Mouse (Mus musculus): ENCODE measurements around the gene Cadm4.

Gene Cadm4

DNA sequence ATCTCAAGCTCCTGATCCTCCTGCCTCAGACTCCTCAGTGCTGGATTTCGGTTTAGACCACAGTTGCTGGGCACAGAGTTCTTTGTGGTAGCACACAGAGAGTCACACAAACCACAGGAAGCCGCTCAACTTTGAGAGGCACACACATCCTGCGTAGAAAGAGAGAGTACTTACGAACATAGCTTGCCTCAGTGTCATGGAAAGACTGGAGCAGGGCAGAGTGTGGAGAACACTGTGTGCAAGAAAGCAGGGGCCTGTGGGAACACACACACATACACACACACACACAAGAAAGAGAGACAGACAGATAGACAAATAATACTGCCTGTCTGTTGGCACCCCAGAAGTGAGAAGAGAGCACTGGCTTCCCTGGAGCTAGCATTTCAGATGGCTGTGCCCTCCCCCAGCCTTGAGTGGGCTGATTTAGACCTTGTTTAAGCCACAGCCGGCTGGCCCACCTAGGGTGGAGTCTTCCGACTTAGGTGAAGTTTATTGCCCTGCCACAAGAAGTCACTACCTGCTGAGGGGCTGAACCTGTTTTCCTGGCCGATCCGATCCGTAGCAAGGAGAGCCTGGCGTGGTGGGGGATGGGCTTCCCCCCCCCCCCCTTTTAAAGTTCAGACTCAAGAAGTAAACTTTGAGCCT is 24.0 kb upstream of the Cadm4 start:
- POLR2A ChIA-PET = interaction anchor here (0.6 to 2.4 kb wide), 39 partner anchors 9 to 1795 kb away, joined by 3 to 15 read pairs (median 4); partner anchors contain the start of genes Smg9 (in 2 of the 4), Cadm4 (in 1 of the 4), Rps19 (in 1 of the 4) and Zfp428 (in 1 of the 4)

DNA sequence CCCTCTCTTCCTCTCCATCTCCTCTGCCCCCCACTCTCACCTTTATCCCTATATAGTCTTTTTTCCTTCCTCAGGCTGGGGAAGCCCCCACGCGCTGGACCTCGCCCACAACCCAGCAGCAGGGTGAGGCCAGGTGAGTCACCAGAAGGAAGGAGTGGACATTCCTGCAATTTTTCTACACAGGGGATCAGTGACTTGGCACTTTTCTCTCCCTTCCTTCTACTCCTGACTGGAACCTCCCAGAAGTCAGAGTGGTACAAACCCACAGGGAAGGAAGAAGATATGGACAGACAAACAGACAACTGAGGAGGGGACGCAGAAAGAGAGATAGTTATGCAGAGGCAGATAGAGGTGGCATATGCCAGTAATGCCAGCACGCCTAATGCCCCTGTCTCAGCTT is 22.4 kb upstream of the Cadm4 start:
- ChIA-PET POLR2A (interaction anchor here in 3 of 4 experiments (0.8 to 4.7 kb wide), 15 partner anchors 7 to 394 kb away, joined by 3 to 25 read pairs (median 5); partner anchors contain the start of genes Zfp428 (in 2 of the 3), Irgc1 (in 1 of the 3) and Smg9 (in 1 of the 3)), CTCF (interaction anchor here (1.1 to 6.9 kb wide), 7 partner anchors 14 to 183 kb away, joined by 3 to 61 read pairs (median 6); no protein-coding TSS in a partner anchor)

More for the DNA sequence above, 24.0 kb upstream of the Cadm4 start:
- CTCF ChIA-PET = interaction anchor here in 3 of 4 experiments (0.6 to 2.5 kb wide), 19 partner anchors 10 to 192 kb away, joined by 3 to 24 read pairs (median 4); no protein-coding TSS in a partner anchor

DNA sequence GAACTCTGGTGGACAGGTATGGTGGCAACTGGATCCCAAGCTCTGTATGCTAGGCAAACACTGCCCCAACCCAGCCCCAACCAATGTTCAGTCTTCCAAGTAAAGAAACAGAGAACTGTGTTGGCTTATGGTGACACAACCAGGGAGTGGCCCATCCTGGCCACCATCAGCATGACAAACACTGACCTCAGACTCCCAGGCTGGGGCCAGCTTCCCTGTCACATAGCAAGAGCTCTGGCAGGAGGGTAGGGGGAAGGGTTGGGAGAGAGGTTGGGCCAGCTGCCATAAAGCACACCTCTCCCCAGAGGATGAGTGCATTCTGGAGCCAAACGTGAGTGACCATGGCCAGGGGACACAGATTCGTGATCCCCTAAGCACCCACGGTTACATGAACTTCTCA is 22.0 kb upstream of the Cadm4 start:
- ChIA-PET POLR2A (interaction anchor here in 3 of 4 experiments (0.8 to 4.7 kb wide), 18 partner anchors 8 to 394 kb away, joined by 3 to 25 read pairs (median 4); partner anchors contain the start of genes Zfp428 (in 2 of the 3), Irgc1 (in 1 of the 3) and Smg9 (in 1 of the 3)), CTCF (interaction anchor here (0.9 to 6.9 kb wide), 9 partner anchors 13 to 182 kb away, joined by 3 to 61 read pairs (median 5); partner anchors contain the start of gene Irgq (in 1 of the 4))

DNA sequence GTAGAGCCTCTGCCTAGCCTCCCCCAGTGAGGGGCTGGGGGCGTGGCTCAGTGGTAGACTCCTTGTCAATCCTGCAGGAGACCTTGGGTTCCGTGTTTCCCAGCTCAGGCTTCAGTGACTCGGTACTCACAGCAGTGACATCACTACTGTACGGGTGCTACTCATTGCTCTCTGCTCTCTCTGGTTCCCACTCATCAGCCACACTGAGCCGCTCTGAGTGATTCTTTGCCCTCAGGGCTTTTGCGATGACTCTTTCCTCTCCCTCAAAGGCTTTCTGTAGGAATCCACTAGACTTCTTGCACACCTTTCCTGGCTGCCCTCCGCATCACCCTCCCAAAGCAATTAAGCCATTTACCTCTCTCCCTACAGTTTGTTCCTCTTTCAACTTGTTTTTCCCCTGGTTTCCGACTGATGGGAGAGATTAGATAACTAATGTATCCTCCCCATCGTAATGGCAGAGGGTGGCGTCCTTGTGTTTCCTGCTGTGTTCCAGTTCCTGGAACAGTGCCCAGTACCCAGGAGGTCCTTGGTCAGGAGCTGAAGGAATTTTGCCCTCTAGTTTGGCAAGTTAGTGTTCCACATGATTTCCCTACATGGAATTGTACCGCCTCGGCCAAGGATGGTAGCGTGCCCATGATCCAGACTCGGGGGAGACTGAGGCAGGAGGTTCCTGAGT is 20.3 kb upstream of the Cadm4 start:
- ChIA-PET POLR2A (interaction anchor here in 3 of 4 experiments (0.5 to 4.7 kb wide), 25 partner anchors 9 to 190 kb away, joined by 3 to 25 read pairs (median 5); partner anchors contain the start of genes Irgc1 (in 2 of the 3), Smg9 (in 2 of the 3) and Zfp428 (in 2 of the 3)), CTCF (interaction anchor here (0.5 to 6.9 kb wide), 14 partner anchors 11 to 429 kb away, joined by 3 to 61 read pairs (median 5); partner anchors contain the start of gene Zfp428 (in 1 of the 4))

DNA sequence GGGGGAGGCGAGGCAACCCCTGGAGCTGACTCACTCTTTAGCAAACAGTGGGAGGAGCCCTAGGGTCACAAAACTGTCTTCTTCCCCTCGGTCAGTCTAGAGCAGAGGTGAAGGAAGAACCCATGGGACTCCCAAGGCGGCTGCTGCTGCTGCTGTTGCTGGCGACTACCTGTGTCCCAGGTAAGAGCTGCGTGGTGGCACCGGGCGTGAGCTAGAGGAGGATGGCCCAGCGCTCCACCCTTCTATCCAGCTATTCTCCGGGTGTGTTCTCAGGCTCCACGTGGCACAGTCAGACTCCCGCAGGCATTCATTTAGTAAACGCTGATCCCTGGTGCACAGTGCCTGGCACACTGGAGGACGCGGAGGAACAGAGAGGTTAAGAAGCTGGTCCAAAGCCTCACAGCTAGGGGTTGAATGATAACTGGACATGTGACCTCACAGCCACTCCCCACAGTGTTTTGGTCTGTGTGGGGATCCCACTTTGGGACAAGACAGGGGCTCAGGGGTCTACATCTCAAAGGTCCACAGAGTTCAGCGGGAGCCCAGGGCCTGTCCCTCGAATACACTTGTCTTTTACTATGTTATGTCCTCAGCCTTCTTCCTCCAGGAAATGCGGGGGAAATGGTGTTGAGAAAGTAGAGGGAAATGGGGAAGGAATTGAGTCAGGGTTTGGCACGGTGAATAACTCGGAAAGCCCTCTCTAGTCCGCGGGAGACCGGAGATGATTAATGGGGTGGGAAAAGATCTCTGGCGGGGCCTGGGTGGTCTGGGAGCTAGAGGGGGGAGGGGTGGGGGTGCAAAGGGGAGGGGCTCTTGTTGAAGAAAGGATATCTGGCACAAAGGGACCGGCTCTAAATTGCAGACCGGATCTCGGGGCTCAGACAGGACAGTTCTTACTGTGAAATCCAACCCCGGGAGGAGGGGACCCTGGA is 19.2 kb upstream of the Cadm4 start, which contains the start of gene Plaur:
Gene Plaur (plus strand): TSS at position 97 of the 932 bp plus-strand sequence.
- ChIA-PET CTCF (interaction anchor here (0.6 to 6.9 kb wide), 21 partner anchors 10 to 316 kb away, joined by 3 to 61 read pairs (median 6); no protein-coding TSS in a partner anchor), POLR2A (interaction anchor here in 3 of 4 experiments (0.5 to 4.7 kb wide), 24 partner anchors 9 to 421 kb away, joined by 3 to 25 read pairs (median 4); partner anchors contain the start of genes Irgc1 (in 2 of the 3), Rps19 (in 1 of the 3), Smg9 (in 1 of the 3) and Zfp428 (in 1 of the 3))

DNA sequence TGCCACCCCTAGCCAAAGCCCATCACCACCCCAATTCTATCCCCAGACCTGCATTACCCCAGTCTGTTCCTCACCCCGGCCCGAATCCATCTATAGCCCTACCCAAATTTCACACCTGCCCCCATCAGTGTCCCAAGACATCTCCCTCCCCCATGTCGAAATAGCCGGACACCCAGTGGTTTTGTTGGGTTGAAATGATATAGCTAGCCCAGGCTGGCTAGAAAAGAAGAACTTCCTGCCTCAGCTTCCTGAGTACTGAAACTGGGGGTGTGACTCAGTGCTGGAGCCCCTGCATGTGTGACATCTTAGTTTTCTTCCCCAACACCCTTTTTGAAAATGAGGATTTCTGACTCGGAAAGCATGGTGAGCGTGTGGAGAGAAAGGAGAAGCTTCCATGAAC is 15.0 kb upstream of the Cadm4 start:
- ChIA-PET POLR2A (interaction anchor here in 2 of 4 experiments (1.8 to 2.2 kb wide), 2 partner anchors 9 to 14 kb away, joined by 3 to 7 read pairs; no protein-coding TSS in a partner anchor), CTCF (interaction anchor here in 2 of 4 experiments (0.8 to 1.5 kb wide), 5 partner anchors 9 to 131 kb away, joined by 3 to 5 read pairs (median 3); no protein-coding TSS in a partner anchor)

DNA sequence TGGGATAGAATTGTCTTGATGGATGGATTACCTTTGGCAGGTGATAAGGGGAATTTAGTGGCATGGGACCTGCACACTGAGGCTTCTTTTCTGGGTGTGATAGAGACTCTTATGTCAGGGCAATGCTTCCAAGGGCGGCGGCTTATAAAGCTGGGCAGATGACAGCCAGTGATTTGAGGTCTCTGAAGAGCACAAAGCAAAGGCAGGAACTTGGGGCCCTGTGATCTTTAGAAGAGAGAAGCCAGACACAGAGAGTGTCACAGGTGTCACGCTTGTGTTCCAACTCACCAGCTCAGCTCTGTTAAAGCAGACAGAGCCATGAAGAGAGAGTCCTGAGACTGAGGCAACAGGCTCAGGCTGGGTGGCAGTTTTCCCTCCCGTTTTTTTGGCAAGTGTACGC is 13.9 kb upstream of the Cadm4 start:
- CTCF ChIA-PET = interaction anchor here (0.6 to 1.9 kb wide), 8 partner anchors 10 to 148 kb away, joined by 3 to 19 read pairs (median 5); partner anchors contain the start of gene Cadm4 (in 1 of the 4)
- POLR2A ChIA-PET = interaction anchor here in 3 of 4 experiments (1.0 to 2.2 kb wide), 6 partner anchors 10 to 65 kb away, joined by 3 to 7 read pairs (median 4); no protein-coding TSS in a partner anchor

DNA sequence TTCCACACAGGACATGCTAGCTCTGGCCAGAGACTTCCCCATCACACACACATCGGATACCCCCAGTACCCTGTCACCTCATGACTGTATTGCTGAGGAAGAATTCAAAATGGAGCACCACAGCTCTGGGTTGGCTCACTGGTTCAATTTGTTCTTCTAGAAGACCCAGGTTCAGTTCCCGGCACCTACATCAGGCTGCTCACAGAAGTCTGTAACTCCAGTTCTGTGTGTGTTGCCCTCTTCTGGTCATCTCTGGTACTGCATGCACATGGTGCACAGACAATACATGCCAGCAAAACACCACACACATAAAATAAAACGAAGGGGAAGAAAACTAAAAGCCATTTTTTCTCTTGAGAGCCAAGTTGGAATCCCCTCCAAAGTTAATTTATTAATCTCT is 12.7 kb upstream of the Cadm4 start:
- CTCF ChIA-PET = interaction anchor here (0.6 to 1.9 kb wide), 9 partner anchors 11 to 141 kb away, joined by 3 to 19 read pairs (median 5); partner anchors contain the start of gene Smg9 (in 1 of the 4)
- POLR2A ChIA-PET = interaction anchor here in 2 of 4 experiments (1.0 to 2.2 kb wide), 2 partner anchors 11 to 61 kb away, joined by 3 to 7 read pairs; no protein-coding TSS in a partner anchor

DNA sequence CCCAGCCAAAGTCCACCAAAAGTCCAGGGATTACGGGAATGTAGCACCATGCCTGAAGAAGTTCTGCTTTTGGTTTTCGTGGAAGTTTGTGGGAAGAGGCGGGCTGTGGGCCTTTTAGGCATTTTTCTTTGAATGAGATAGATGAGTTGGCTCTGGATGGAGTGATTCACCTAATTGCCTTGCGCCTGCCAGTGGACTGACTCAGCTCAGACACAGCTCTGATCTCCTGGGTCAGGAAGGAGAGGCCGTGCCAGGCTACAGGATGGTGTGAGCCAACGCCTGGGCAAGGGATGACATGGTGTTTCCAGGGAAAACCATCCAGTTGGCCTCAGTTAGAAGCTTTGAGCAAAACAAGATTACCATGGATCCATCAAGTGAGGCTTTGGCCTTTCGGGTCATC is 11.5 kb upstream of the Cadm4 start:
- CTCF ChIA-PET = interaction anchor here in 2 of 4 experiments (0.8 to 1.2 kb wide), 2 partner anchors 11 to 31 kb away, joined by 3 read pairs; no protein-coding TSS in a partner anchor
- POLR2A ChIA-PET = interaction anchor here in 1 of 4 experiments (1.4 kb wide), 1 partner anchor 43 kb away, joined by 3 read pairs; no protein-coding TSS in a partner anchor

DNA sequence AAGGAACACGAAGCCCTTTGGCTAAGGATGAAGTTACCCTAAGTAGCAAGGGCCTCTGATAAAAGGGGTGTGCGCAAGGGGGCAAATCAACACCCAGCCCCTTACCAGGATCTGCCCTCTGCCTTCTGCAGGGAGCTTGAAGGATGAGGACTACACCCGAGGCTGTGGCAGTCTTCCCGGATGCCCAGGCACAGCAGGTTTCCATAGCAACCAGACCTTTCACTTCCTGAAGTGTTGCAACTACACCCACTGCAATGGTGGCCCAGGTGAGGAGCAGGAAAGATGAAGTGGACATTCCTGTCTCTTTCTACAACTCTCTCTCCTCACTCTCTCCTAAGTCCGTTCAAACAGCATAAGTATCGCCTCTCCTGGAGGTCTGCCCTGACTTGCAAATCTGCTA is 9.4 kb upstream of the Cadm4 start:
- CTCF ChIA-PET = interaction anchor here (0.5 to 4.0 kb wide), 87 partner anchors 9 to 1155 kb away, joined by 3 to 117 read pairs (median 5); partner anchors contain the start of genes Cadm4 (in 3 of the 4), Smg9 (in 3 of the 4), Irgc1 (in 2 of the 4) and Plaur (in 2 of the 4)
- POLR2A ChIA-PET = interaction anchor here (0.6 to 2.8 kb wide), 24 partner anchors 8 to 155 kb away, joined by 3 to 10 read pairs (median 4); partner anchors contain the start of genes Cadm4 (in 2 of the 4), Plaur (in 2 of the 4), Irgc1 (in 1 of the 4) and Pinlyp (in 1 of the 4)

DNA sequence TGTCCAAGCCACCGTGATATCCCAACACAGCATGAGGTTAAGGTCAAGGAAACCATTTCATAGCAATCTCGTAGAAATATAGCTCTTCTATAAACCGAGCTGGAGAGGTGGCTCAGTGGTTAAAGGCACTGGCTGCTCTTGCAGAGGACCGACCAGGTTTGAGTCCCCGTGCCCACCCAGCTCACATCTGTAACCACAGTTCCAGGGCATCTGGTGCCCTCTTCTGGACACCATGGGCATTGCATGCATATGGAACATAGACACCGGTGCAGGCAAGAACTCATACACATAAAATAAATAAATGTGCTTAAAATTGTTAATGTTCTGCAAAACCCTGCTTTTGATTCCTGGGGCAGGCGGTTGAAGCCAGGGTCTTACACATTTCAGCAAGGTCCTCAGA is 8.9 kb upstream of the Cadm4 start:
- POLR2A ChIA-PET = interaction anchor here in 3 of 4 experiments (0.6 to 2.8 kb wide), 24 partner anchors 8 to 155 kb away, joined by 3 to 10 read pairs (median 4); partner anchors contain the start of genes Cadm4 (in 2 of the 3), Plaur (in 2 of the 3), Irgc1 (in 1 of the 3) and Pinlyp (in 1 of the 3)

DNA sequence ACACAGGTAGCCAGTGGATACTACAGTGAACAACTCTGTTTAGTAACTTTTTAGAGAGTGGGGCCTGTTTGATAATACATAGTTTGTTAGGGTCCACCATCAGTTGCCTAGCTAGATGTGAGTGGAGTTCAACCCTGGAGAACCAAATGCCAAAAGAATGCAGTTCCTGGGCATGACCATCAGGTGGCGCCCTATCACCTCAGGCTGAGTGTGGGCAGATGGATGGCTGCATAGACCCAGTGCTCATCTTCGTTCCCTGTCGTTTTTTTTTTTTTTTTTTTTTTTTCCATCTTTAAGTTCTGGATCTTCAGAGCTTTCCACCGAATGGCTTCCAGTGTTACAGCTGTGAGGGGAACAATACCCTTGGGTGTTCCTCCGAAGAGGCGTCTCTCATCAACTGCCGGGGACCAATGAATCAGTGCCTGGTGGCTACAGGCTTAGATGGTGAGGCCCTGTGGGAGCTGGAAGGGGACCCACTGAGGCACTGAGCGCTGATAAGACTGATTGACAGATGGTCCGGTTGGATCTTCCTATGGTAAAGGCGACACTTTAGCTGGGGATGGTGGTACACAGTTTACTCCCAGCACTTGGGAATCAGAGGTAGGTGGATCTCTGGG is 7.8 kb upstream of the Cadm4 start:
- ChIA-PET POLR2A (interaction anchor here in 3 of 4 experiments (0.5 to 2.8 kb wide), 30 partner anchors 7 to 740 kb away, joined by 3 to 10 read pairs (median 4); partner anchors contain the start of genes Cadm4 (in 1 of the 3), Irgc1 (in 1 of the 3), Pinlyp (in 1 of the 3) and Plaur (in 1 of the 3)), CTCF (interaction anchor here (0.5 to 4.0 kb wide), 110 partner anchors 8 to 743 kb away, joined by 3 to 117 read pairs (median 5); partner anchors contain the start of genes Plaur (in 3 of the 4), Cadm4 (in 2 of the 4), Irgq (in 2 of the 4) and AC161166.1 (in 1 of the 4))

More for the DNA sequence above, 8.9 kb upstream of the Cadm4 start:
- CTCF ChIA-PET = interaction anchor here (0.5 to 4.0 kb wide), 89 partner anchors 8 to 1155 kb away, joined by 3 to 117 read pairs (median 5); partner anchors contain the start of genes Cadm4 (in 3 of the 4), Smg9 (in 3 of the 4), Irgc1 (in 2 of the 4) and Plaur (in 2 of the 4)

DNA sequence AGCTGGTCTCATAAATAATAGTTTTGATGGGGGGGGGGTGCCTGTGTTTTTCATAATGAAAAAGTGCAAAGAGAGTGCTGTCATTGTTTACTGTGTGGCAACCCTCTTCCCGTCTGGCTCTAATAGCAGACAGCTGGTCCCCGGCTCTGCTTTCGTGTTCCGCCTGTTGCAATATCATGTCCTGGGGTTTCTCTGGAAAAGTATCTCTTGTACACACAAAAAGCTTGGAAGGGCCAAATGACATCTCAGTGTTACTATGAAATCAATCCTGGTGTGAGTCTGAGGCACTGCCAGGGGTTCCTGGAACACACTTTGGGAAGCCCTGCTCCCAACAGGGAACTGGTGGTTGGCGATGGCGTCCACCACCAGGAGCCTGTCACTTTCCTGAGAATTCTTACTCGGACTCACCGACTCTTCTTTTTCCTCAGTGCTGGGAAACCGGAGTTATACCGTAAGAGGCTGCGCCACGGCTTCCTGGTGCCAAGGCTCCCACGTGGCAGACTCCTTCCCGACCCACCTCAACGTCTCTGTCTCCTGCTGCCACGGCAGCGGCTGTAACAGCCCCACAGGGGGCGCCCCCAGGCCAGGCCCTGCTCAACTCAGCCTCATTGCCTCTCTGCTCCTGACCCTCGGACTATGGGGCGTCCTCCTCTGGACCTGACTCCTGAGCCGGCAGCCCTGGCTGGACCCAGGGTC is 6.9 kb upstream of the Cadm4 start:
- CTCF ChIA-PET = interaction anchor here (0.6 to 4.0 kb wide), 23 partner anchors 12 to 271 kb away, joined by 3 to 117 read pairs (median 10); partner anchors contain the start of genes AC161166.1 (in 1 of the 4), Plaur (in 1 of the 4) and Smg9 (in 1 of the 4)
- POLR2A ChIA-PET = interaction anchor here in 2 of 4 experiments (0.6 to 2.0 kb wide), 4 partner anchors 9 to 498 kb away, joined by 3 to 9 read pairs (median 4); partner anchors contain the start of gene Rabac1 (in 1 of the 2)

DNA sequence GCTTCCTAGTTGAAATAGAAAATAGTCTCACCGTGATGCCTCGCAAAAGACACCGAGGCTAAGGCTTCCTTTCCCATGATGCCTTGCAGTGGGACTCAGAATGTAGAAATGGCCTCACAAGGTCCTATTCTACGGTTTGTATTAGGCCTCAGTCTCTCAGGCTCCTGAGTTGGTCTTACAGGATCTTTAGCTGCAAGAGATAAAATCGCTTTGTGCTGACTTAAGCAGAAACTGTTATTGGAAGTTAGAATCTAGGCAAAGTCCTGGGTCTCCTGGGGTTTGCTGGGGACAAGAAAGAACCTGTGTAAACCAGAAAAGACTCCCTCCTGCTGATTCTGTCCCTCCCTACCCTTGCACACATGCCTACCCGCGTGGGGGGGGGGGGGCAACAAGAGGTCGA is 5.5 kb upstream of the Cadm4 start:
- ChIA-PET POLR2A (interaction anchor here in 3 of 4 experiments (0.6 to 1.3 kb wide), 6 partner anchors 23 to 188 kb away, joined by 3 to 7 read pairs (median 4); partner anchors contain the start of gene Zfp428 (in 1 of the 3)), CTCF (interaction anchor here in 2 of 4 experiments (0.6 to 1.4 kb wide), 4 partner anchors 68 to 454 kb away, joined by 3 to 17 read pairs (median 4); no protein-coding TSS in a partner anchor)
